Mouse (Mus musculus) gastrocnemius, adult 18-20 months (tissue): ENCODE measurements around the gene Cd59b. TPM values are rescaled to one million over a fixed set of nuclear protein-coding genes. Genes with fewer than 3 reads are reported as not detected.

Experiments used
- DNase-seq: peaks from one replicate; pipeline ENCODE4 v3.0.0; 2021; ENCODE audit warnings: low spot score
- long read RNA-seq, 2 experiments: library from polyadenylated mRNA; stranded (forward); transcript quantifications; one replicate each; pipeline ENCODE4 v2.0.0; 2021
- total RNA-seq, 2 experiments: library from RNA; stranded (reverse); gene quantifications; 2 replicates each; pipeline ENCODE4 v1.2.3; 2021

Gene Cd59b
- total RNA-seq: 1 to 10 TPM; 2.8 to 3.0 TPM
- long read RNA-seq, experiment 1, partial matches to known transcripts: 0 of 3 reads
- long read RNA-seq, experiment 1, other reads (novel, unspliced or antisense): 1 of 3 reads
- long read RNA-seq, experiment 2, partial matches to known transcripts: 0 of 3 reads
- long read RNA-seq, experiment 2, other reads (novel, unspliced or antisense): 1 of 3 reads

- DNase-seq: peak; percentile 48
Measured at GRCm38 (mm10) chr2:104069704-104070185, at the start of gene Cd59b. Gene Cd59b, plus strand, starts transcription at chr2:104069849.

GRCm38 (mm10) chr2:104023096-104023495, 46.6 kb upstream of the Cd59b start:
- DNase-seq: no peak

GRCm38 (mm10) chr2:104024656-104025055, 45.0 kb upstream of the Cd59b start:
- DNase-seq: no peak

GRCm38 (mm10) chr2:104027458-104028138, 42.1 kb upstream of the Cd59b start, which contains the start of gene Fbxo3:
Gene Fbxo3, plus strand, starts transcription at chr2:104027721.
- DNase-seq: peak; percentile 82

- no peak for DNase-seq
Measured at GRCm38 (mm10) chr2:104028139-104028723, 41.4 kb upstream of the Cd59b start, which contains the start of gene 4931422A03Rik. Gene 4931422A03Rik, minus strand, starts transcription at chr2:104028361.

- DNase-seq: no peak
Measured at GRCm38 (mm10) chr2:104029074-104029473, 40.6 kb upstream of the Cd59b start.

GRCm38 (mm10) chr2:104030381-104030780, 39.3 kb upstream of the Cd59b start:
- DNase-seq: no peak

- no peak for DNase-seq
Measured at GRCm38 (mm10) chr2:104032056-104032455, 37.6 kb upstream of the Cd59b start.

GRCm38 (mm10) chr2:104034832-104035472, 34.7 kb upstream of the Cd59b start:
- peak; percentile 75 for DNase-seq

GRCm38 (mm10) chr2:104035595-104035994, 34.1 kb upstream of the Cd59b start:
- peak; percentile 37 for DNase-seq

GRCm38 (mm10) chr2:104036316-104036715, 33.3 kb upstream of the Cd59b start:
- DNase-seq: no peak

- DNase-seq: no peak
Measured at GRCm38 (mm10) chr2:104038236-104038635, 31.4 kb upstream of the Cd59b start.

- no peak for DNase-seq
Measured at GRCm38 (mm10) chr2:104041632-104042031, 28.0 kb upstream of the Cd59b start.

GRCm38 (mm10) chr2:104042766-104043165, 26.9 kb upstream of the Cd59b start:
- DNase-seq: no peak

GRCm38 (mm10) chr2:104043624-104044478, 25.8 kb upstream of the Cd59b start:
- DNase-seq: peak; percentile 27

- peak; percentile 32 for DNase-seq
Measured at GRCm38 (mm10) chr2:104044479-104045080, 25.1 kb upstream of the Cd59b start.

- no peak for DNase-seq
Measured at GRCm38 (mm10) chr2:104058381-104058780, 11.3 kb upstream of the Cd59b start.

GRCm38 (mm10) chr2:104058954-104059353, 10.7 kb upstream of the Cd59b start:
- no peak for DNase-seq

- DNase-seq: no peak
Measured at GRCm38 (mm10) chr2:104059786-104060185, 9.9 kb upstream of the Cd59b start.

GRCm38 (mm10) chr2:104060996-104061395, 8.7 kb upstream of the Cd59b start:
- DNase-seq: no peak

GRCm38 (mm10) chr2:104062665-104063064, 7.0 kb upstream of the Cd59b start:
- no peak for DNase-seq
